Mouse (Mus musculus): ENCODE results near the gene Arglu1. TPM values are rescaled to one million over a fixed set of nuclear protein-coding genes. Genes with fewer than 3 reads are reported as not detected.

Gene Arglu1
- total RNA-seq, 1 experiment from 2014 or later: 270 TPM

DNA sequence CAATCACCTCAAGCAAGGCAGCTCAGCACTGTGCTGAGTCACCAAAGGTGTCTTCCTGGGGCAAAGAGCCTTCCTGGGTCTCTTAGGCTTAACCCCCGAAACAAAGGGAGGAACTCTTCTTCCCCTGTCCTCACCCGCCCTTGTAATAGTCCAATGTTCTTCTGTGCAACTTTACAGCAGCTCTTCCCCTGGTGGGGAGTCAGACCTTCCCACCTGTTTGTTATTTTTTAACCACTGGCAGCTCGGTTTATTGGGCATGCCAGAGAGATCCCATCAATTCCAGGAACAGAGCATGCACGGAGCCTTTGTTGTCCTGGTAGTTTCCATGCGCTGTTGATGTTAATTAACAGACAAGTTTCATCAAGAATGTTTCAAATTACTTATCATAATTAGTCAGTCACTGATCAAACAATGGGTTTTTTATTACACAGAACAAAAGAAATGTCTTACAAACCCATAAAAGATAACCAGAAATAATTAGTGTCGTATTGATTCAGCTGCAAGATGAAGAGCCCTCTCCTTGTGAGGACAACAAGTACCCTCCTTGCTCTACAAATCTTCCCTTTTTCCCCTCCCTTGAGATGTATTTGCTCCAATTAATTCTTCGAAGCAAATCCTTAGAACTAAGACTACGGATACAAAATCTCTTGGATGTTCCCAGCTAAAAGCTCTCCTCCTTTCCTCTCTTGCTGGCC lies 50.6 kb downstream of the Arglu1 start:
- ATAC-seq (replicated peaks; ENCODE audit: insufficient number of reproducible peaks, low FRiP score, low TSS enrichment, poor library complexity, severe bottlenecking): no peak

DNA sequence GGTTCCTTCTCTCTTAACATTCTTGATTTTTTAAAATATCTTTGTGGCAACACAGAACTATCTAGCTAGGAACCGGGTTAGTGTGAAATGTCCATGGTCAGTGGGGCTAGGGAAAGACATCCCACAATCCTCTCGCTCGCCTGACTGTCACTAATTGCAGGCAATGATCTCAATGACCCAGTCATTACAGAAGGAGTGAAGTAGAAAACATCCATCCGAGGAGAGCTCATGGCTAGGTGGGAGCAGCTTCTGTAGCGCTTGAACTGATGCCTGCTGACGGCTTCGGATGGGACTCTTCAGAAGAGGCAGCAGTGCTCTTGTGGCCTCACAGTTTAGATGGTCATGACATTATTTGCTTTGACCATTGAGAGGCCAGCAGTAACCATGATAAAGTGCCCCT lies 58.9 kb downstream of the Arglu1 start:
- ATAC-seq (replicated peaks; ENCODE audit: insufficient number of reproducible peaks, low FRiP score, low TSS enrichment, poor library complexity, severe bottlenecking): no peak

DNA sequence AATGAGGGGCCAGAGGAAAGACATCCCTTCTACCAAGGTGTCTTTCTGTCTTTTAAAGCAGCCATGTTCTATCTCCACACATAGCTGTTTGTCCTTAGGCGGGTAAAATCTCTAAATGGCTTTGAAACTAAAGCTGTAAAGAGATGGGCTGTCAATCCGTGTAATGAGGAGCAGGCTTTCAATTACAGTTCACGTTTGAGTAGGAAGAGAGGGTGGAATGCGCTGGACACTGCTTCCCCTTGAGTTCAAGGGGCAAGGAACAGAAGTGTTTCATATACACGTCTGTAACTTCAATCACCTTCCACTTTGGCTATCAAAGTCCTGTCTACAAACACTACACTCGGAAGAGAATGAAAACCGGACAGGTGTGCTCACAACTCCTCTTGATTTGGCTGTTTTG lies 66.3 kb downstream of the Arglu1 start:
- no peak for ATAC-seq (replicated peaks; ENCODE audit: insufficient number of reproducible peaks, low FRiP score, low TSS enrichment, poor library complexity, severe bottlenecking)

DNA sequence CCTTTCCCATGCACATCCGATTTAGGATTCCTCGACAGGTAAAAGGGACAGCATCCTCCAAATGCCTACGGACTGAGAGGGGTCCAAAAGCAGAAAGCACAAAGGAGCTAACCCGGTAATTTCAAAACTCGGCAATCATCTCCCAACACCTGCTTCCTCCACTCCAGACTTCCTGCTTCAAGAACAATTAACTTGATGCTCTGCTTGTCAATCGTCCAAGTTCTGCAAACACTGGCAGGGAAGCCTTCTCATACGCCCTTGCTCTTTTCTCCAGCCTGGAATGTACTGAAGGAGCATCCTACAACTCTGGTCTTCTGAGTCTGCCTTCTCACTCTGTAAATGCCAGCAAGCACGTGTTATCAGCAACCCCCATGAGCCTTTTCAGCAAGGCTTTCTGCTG lies 66.8 kb downstream of the Arglu1 start:
- no peak for ATAC-seq (replicated peaks; ENCODE audit: insufficient number of reproducible peaks, low FRiP score, low TSS enrichment, poor library complexity, severe bottlenecking)

DNA sequence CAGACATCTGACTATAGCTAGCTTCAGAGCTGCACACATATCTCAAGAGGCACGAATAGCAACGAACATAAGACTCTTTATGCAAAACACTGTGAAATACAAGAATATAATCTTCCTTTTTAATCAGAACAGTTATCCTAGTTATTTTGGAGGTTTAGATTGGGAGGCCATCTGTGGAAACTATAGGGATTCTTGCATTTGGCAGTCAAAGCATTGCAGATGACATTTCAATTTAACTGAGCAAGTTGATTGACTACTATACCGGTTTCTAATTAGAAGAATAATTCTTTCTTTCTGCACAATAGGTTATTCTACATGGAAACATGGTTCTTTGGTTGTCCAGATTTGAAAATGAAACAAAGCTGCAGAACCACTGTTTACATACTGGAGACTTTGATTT lies 67.8 kb downstream of the Arglu1 start:
- no peak for ATAC-seq (replicated peaks; ENCODE audit: insufficient number of reproducible peaks, low FRiP score, low TSS enrichment, poor library complexity, severe bottlenecking)

DNA sequence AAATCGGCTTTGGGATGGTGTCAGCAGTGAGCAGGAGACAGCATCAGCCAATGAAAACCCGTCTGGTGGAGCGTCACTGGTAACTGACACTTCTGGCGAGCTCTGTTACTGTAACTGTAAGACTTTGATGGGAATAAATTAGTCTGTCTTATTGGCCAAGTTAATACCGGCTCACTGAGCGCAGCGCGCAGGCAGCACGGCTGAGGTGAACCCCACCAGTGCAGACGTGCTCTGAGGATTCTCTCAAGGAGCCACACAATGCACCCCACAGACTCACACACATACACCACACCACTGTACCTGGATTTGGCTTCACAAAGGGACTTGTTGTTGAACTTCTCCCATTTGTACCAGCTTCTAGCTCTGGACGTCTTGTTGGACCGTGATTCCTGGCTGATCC lies 68.3 kb downstream of the Arglu1 start:
- ATAC-seq (replicated peaks; ENCODE audit: insufficient number of reproducible peaks, low FRiP score, low TSS enrichment, poor library complexity, severe bottlenecking): no peak

DNA sequence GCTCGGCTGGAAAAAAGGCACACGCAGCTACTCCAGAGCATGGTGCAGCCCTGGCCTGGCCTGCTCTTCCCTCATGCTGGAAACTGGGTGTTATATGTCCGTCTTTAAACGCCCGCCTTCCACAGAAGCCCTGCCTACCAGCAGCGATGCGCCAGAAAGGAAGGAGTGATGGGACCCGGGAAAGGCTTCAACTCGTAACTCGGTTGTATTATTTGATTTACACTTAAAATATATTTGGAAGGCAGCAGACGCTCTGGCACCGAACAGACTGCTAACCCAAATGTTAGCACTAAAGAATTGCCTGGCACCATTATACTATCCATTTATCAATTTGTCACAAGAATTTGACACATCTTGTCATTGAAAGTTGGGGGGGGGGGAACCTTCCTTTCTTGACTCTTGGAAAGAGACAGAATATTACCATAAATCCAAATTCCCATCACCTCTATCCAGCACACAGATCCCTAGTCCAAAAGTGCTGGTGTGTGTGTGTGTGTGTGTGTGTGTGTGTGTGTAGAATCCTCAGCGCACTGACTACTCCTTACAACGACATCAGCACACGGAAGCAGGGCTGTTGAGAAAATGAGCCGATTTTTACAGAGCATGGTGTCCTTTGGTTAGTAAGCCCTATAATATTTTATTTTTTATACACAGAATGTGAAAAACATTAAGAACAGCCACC lies 68.9 kb downstream of the Arglu1 start:
- ATAC-seq (replicated peaks; ENCODE audit: insufficient number of reproducible peaks, low FRiP score, low TSS enrichment, poor library complexity, severe bottlenecking): no peak

DNA sequence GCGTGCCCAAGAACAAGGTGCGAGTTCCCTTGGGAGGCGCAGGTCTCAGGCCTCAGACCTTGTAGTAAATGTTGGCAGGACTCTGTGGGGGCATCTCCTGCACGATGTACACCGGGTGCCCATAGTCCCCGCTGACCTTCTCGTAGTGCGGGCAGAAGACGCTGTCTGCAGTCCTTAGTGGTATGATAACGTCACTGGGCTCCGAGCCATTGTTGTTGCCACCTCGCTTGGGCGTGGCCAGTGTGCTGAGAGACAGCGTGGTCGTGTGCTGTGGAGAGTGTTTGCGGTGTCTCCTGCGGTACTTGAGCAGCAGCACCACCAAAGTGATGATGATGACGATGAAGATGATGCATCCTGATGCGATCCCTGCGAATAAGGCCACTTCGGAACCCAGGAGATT lies 69.8 kb downstream of the Arglu1 start:
- ATAC-seq (replicated peaks; ENCODE audit: insufficient number of reproducible peaks, low FRiP score, low TSS enrichment, poor library complexity, severe bottlenecking): 0 out of 2 replicates have a peak, but pooled peaks have one; percentile 17

DNA sequence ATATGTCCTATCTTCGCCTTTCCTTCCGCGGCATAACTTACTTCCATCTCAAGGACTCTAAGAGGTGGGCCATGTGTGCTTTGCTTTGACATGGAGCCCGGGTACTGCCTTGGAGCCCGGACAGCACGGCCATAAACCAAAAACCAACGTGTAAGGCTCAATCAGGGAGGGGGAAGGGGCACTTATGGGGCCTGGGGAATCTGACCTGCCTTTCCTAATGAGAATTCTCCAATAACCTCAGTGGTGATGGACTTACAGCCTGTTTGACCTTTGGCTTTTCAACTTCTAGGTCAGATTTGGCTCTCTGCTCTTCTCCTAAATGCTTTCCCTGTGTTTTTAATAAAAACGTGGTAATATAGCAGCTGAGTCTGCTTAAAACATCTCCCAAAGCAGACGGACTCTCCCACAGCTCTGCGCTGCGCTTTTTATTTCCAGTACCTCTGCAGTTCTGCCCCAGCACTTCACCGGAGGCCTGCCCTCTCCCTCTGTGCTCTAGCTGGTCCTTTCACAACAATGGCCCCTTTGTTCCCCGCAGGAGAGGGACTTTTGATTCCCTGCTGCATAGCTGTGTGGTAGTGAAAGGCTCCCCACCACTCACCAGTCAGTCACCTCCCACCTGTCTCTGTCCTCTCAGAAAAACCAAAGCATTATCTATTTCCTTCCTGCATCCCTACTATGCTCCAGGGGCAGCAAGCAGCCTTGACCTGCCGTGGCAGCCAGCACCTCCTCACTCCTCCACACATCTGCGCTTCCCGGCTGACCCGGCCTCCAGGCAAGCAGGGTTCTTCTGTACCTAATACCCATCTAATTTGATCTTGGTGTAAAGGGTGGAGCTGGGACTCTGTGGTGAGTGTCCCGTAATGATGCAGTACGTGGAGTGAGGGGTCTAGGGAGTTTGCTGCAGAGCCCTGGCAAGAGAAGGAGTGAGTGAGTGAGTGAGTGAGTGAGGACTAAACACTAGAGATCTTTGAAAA lies 70.8 kb downstream of the Arglu1 start:
- ATAC-seq (replicated peaks; ENCODE audit: insufficient number of reproducible peaks, low FRiP score, low TSS enrichment, poor library complexity, severe bottlenecking): no peak

Other genes starting within 250 kb of the Arglu1 start
- 0.19 to 7.5 TPM (median 0.39 TPM) in 3 replicates for gene Efnb2, start 29.3 kb downstream of the Arglu1 start, total RNA-seq (2017)